Mouse (Mus musculus) heart, embryonic 11.5 days (tissue): ENCODE data around the gene Vax1. TPM values are rescaled to one million over a fixed set of nuclear protein-coding genes. Genes with fewer than 3 reads are reported as not detected.
A peak's percentile ranks its signal among the peaks of the same experiment; 100 is the strongest.

Source experiments
- ATAC-seq: fragments of 200-750 bp; cut with Nextera tagmentation; replicated peaks from 2 replicates; pipeline ENCODE4 v1.8.0; 2017; ENCODE audit warnings: moderate library complexity; ENCODE audit not compliant: insufficient number of reproducible peaks, low FRiP score, low TSS enrichment
- H3K27ac ChIP-seq: fragments of 300-500 bp; sonication (generic); 2 replicates; pipeline ENCODE4 v1.5.1; 2014; ENCODE audit warnings: mild to moderate bottlenecking, low read depth, low read length
- H3K27me3 ChIP-seq: fragments of 300-500 bp; sonication (generic); 2 replicates; pipeline ENCODE4 v1.6.1; 2014; ENCODE audit warnings: mild to moderate bottlenecking, low read length, mixed read lengths; ENCODE audit not compliant: control insufficient read depth, insufficient read depth
- H3K36me3 ChIP-seq: fragments of 300-500 bp; sonication (generic); 2 replicates; pipeline ENCODE4 v1.6.1; 2014; ENCODE audit warnings: mild to moderate bottlenecking, low read length, moderate library complexity, mixed read lengths; ENCODE audit not compliant: control insufficient read depth, insufficient read depth
- H3K4me1 ChIP-seq: fragments of 300-500 bp; sonication (generic); 2 replicates; pipeline ENCODE4 v1.6.1; 2014; ENCODE audit warnings: low read length; ENCODE audit not compliant: control insufficient read depth, insufficient read depth
- H3K4me2 ChIP-seq: fragments of 300-500 bp; sonication (generic); 2 replicates; pipeline ENCODE4 v1.6.1; 2014; ENCODE audit warnings: mild to moderate bottlenecking, moderate library complexity
- H3K4me3 ChIP-seq: fragments of 300-500 bp; sonication (generic); 2 replicates; pipeline ENCODE4 v1.5.1; 2014; ENCODE audit warnings: low read depth, low read length
- H3K9ac ChIP-seq: fragments of 300-500 bp; sonication (generic); 2 replicates; pipeline ENCODE4 v1.6.1; 2014; ENCODE audit warnings: mild to moderate bottlenecking, low read depth, low read length, moderate library complexity
- H3K9me3 ChIP-seq: fragments of 300-500 bp; sonication (generic); replicated peaks from 2 replicates; pipeline ENCODE4 v1.6.1; 2016; ENCODE audit warnings: low read length; ENCODE audit not compliant: control insufficient read depth
- WGBS: fragments of 180-500 bp; shearing (Covaris S2); extraction: QIAGEN DNeasy Blood & Tissue Kit; methylation state at CpG from one replicate; pipeline ENCODE4 v1.1.7; 2014; ENCODE audit not compliant: insufficient replicate concordance; 5-methylcytosine and 5-hydroxymethylcytosine counted together
- polyA plus RNA-seq: library from polyadenylated mRNA; unstranded; fragments of >200 nt; fragmentation: Nextera tagmentation; extraction: Ambion mirVana; gene quantifications from 2 replicates; pipeline ENCODE4 v1.2.1, GENCODE M21; 2014

The Vax1 gene
- polyA plus RNA-seq, 1 experiment from 2014 or later, result not detected

DNA sequence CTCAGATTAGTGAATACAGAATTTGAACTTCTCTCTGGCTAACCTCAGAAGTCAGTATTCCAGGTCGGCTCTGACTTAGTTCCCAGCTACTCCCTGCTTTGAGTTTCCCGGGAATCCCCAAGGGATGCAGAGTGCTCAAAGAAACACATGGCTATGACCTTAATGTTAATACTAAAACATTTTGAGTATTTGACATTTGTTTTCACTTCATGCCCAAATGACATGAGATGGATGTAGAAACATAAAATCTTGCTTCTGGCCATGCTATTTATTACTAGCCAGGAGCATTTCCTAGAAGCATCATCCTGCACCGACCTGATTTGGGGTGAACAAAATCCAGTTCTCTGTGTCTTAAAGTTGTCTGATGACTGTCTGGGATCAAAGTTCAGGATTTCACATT is 2.9 kb upstream of the Vax1 start:
- Histone ChIP-seq H3K27ac (no peak overlapping the region), H3K9ac (no peak overlapping the region), H3K36me3 (no peaks in the 10 kb centered on the region), H3K9me3 (no peaks in the 10 kb centered on the region), H3K4me3 (no peak overlapping the region), H3K4me1 (peaks cover 20% of the 10 kb centered on the region), H3K27me3 (peaks cover 87% of the 10 kb centered on the region), H3K4me2 (no peak overlapping the region)
- 9% methylated on average over 3 of the region's 3 CpGs for WGBS
- ATAC-seq, result no peak

DNA sequence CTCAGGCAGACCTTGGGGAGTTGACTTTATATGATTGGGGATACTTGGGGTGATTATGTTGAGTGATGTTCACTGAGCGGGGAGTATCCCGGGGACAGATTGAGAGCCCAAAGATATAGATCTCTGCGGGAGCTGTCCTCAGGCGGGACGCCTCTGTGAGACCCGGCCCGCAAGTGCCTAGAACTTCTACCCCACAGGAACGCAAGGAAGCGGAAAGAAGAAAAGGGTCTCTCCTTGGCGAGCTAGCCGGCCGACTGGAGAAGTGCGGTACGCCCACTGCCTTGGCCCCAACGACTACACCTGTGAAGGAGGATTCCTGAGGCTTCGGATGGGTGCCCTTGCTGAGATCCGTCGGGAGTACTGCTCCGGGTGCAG is 2.0 kb upstream of the Vax1 start:
- under 1% methylated on average over 19 of the region's 19 CpGs for WGBS
- no peak overlapping the region for H3K27ac ChIP-seq
- peaks cover 96% of the 10 kb centered on the region for H3K27me3 ChIP-seq
- no peaks in the 10 kb centered on the region for H3K36me3 ChIP-seq
- no peak overlapping the region for H3K9ac ChIP-seq
- no peak for ATAC-seq
- H3K4me3 ChIP-seq, result no peak overlapping the region
- peaks cover 20% of the 10 kb centered on the region for H3K4me1 ChIP-seq
- no peaks in the 10 kb centered on the region for H3K9me3 ChIP-seq
- no peak overlapping the region; the same call in 1 of the 2 replicates for H3K4me2 ChIP-seq

DNA sequence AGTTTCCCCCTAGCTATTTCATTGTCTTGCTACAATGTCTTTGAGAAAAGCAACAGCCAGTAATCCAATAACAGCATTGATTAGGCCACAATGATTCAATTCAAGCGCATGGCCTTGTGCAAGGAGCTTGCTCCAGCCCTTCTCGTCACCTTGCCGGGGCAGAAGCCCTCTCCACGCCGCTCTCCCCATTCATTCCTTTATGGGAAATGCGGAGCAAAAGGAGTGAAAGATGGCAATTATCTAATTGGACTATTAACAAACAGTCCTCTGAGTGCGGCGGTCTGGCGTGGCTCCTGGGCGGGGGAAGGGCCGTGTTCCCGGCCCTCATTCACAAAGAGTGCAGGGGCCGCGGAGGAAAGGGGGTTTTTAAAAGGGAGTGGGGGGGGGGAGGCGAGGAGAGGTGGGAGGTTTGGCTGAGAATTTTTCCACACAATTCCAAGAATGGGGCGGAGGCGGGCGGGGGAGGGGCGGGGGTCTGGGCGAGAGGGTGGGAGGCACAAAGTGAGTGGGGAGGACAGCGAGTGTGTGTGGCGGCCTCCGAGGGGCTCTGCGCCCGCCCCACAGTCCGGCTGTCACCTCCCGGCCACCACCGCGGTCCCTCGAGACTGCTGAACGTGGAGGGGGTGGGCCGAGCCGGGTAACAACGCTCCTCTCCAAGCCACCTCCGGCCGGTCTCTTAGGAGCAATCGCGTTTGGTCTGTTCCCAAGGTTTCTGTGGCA is 1.5 kb upstream of the Vax1 start:
- no peak for ATAC-seq
- Histone ChIP-seq H3K4me1 (peaks cover 24% of the 10 kb centered on the region), H3K9me3 (no peaks in the 10 kb centered on the region), H3K4me2 (peak overlapping the region; percentile 43), H3K27me3 (peaks cover 98% of the 10 kb centered on the region), H3K9ac (no peak overlapping the region), H3K4me3 (no peak overlapping the region), H3K36me3 (no peaks in the 10 kb centered on the region), H3K27ac (no peak overlapping the region)
- WGBS, result under 1% methylated on average over 37 of the region's 38 CpGs

DNA sequence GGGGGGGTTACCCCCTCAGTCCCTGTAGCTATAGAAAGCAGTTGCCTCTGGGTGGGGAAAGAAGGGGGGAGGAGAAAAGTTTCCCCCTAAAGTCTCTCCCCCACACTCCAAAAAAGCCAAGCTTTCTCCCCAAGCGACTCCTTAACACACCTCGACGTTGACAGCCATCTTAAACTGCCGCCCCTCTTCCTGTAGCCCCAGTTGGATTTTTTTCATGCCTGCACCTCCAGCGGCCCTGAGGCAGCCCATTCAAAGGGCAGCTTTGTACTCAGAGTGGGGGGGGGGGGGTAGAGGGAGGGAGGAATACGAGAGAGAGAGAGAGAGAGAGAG is 875 bp upstream of the Vax1 start:
- Histone ChIP-seq H3K4me1 (peaks cover 24% of the 10 kb centered on the region), H3K4me2 (peak overlapping the region; percentile 67; the same call in 1 of the 2 replicates), H3K9ac (no peak overlapping the region), H3K27me3 (peaks cover 98% of the 10 kb centered on the region), H3K27ac (no peak overlapping the region), H3K9me3 (no peaks in the 10 kb centered on the region), H3K36me3 (no peaks in the 10 kb centered on the region), H3K4me3 (no peak overlapping the region)
- WGBS, result 2% methylated on average over 6 of the region's 6 CpGs
- no peak for ATAC-seq

DNA sequence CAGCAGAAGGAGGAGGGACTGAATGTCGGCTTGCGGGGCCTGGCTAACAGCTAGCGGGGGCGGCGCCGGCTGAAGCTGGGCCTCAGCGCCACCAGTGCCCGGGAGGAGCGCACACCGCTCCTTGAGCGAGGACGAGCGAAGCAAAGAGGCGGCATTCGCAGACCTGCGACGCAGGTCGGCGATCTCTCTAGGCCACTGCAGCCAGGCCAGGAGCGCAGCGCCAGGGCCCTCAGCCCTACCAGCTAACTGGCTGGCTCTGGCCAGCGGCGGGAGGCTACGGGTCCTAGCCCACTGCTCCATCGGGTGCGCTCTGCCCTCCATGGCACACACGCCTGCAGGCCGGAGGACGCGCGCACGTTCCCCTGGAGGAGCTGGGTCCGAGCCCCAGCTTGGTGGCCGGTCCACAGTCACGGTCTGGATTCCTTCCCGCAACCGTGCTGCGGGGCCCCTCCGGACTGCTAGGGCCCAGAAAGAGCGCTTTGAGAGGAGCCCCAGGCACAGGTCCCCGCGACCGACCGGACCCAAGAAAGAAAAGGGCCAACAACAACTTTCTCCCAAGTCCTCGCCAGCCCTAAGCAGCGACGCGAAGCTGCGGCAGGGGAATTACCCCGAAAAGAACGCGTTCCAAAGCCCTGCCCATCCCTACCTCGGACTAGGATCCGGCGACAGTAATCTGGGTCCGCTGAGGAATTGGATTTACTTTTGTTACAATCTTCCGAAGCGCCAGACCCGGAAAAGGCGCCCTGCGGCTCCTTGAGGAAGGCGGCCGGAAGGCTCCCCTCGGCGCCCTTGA is 517 bp downstream of the Vax1 start:
- H3K9ac ChIP-seq, result no peak overlapping the region
- no peaks in the 10 kb centered on the region for H3K36me3 ChIP-seq
- 1% methylated on average over 65 of the region's 65 CpGs for WGBS
- H3K9me3 ChIP-seq, result no peaks in the 10 kb centered on the region
- no peak for ATAC-seq
- peaks cover 24% of the 10 kb centered on the region for H3K4me1 ChIP-seq
- H3K4me3 ChIP-seq, result peak overlapping the region; percentile 38
- H3K4me2 ChIP-seq, result peak overlapping the region; percentile 67
- H3K27ac ChIP-seq, result no peak overlapping the region
- H3K27me3 ChIP-seq, result peaks cover 99% of the 10 kb centered on the region

DNA sequence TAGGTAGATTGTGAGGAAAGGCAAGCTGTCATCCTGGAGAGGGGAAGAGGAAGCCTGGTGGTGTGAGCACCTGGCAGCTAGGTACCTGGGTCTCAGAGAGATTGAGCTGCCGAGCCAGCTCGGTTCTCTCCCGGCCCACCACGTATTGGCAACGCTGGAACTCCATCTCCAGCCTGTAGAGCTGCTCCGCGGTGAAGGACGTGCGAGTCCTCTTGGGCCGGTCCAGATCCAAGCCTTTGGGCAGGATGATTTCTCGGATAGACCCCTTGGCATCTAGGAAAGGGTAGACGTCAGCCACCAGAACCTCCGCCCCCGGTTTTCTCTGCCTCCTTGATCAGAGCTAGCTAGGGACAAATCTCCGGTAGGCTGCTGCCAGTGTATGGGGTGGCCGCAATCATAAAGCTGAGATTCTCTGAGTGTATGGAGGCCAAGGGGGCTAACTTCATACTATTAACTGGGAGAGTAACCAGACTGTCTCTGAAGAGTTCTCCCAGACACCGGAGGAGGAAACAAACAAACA is 1.4 kb downstream of the Vax1 start:
- no peak overlapping the region for H3K27ac ChIP-seq
- no peak overlapping the region for H3K4me3 ChIP-seq
- no peak overlapping the region for H3K9ac ChIP-seq
- H3K4me2 ChIP-seq, result no peak overlapping the region
- 3% methylated on average over 17 of the region's 17 CpGs for WGBS
- H3K4me1 ChIP-seq, result peaks cover 24% of the 10 kb centered on the region
- no peaks in the 10 kb centered on the region for H3K9me3 ChIP-seq
- H3K27me3 ChIP-seq, result peaks cover 100% of the 10 kb centered on the region
- ATAC-seq, result no peak
- no peaks in the 10 kb centered on the region for H3K36me3 ChIP-seq

DNA sequence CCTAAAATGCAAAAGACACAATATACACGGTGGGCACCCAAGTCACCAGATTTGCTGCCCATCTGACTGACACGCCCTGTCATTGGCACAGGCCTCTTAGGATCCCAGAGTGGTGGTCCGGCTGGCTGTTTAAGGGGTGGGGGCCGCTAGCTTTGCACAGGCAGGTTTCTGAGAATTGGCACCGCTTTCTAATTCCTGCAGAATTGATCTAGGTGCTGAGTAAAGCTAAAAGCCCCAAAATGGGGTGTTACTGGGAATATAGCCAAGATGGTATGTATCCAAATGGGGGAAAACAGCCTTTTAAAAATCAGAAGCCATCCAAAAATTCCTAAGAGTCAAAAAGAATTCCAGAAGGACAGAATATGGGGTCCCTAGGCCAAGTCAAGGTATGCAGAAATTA is 2.0 kb downstream of the Vax1 start:
- Histone ChIP-seq H3K27me3 (peaks cover 100% of the 10 kb centered on the region), H3K9me3 (no peaks in the 10 kb centered on the region), H3K4me3 (no peak overlapping the region), H3K36me3 (no peaks in the 10 kb centered on the region), H3K4me1 (peaks cover 24% of the 10 kb centered on the region), H3K27ac (no peak overlapping the region), H3K4me2 (no peak overlapping the region), H3K9ac (no peak overlapping the region)
- WGBS, result 24% methylated on average over 5 of the region's 5 CpGs
- no peak for ATAC-seq

DNA sequence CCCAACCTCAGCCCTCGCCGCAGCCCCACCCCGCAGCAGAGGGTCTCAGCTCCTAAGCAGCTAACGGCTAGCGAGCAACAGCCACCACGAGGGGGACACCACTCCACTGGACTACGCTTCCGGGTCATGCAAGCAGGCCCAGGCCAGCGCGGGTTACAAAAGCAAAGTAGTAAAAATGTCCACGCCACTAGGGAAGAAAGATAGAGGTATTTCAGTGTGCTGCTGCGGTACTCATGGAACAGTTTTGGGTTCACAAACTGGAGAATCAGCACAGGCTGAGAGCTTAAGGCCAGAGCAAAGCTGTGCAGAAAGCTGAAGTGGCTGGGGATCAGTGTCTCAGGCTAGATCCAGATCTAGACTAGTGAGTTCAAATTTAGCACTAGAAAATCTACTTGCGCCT is 3.0 kb downstream of the Vax1 start:
- ATAC-seq, result no peak
- H3K36me3 ChIP-seq, result no peaks in the 10 kb centered on the region
- H3K4me1 ChIP-seq, result peaks cover 24% of the 10 kb centered on the region
- peak overlapping the region; percentile 50 for H3K4me3 ChIP-seq
- H3K9me3 ChIP-seq, result no peaks in the 10 kb centered on the region
- peak overlapping the region; percentile 85 for H3K4me2 ChIP-seq
- H3K9ac ChIP-seq, result no peak overlapping the region
- H3K27me3 ChIP-seq, result peaks cover 99% of the 10 kb centered on the region
- no peak overlapping the region for H3K27ac ChIP-seq
- WGBS, result 4% methylated on average over 13 of the region's 13 CpGs
